ENCODE assay signal across 7 mouse cellular contexts in genomic region chrX:75757966-75758365, GRCm38 (mm10).
A peak's percentile ranks its signal among the peaks of the same experiment; 100 is the strongest.
DNase-seq lines count a peak whose midpoint lies in the region; ATAC-seq and TF ChIP-seq lines count a peak whose summit lies in the region.
"Not testable (repeated sequence)": the region's sequence is repeated elsewhere in the genome, so short reads cannot be mapped to it uniquely, and the experiment has no call there.

No protein-coding gene starts in this region.

- H3K36me3 ChIP-seq in embryonic facial prominence, embryonic 10.5 days (replicated peaks), result peaks cover 10% of the 10 kb centered on the region
- H3K36me3 ChIP-seq in midbrain, postnatal 0 days (ENCODE audit: insufficient read depth, low read length), result not testable (repeated sequence)

- H3K9me3 ChIP-seq in embryonic facial prominence, embryonic 10.5 days; midbrain, postnatal 0 days (ENCODE audit: low read length): not testable (repeated sequence)

- not testable (repeated sequence) for H3K27ac ChIP-seq in embryonic facial prominence, embryonic 10.5 days (replicated peaks); midbrain, postnatal 0 days (ENCODE audit: low read depth, low read length)

- H3K27me3 ChIP-seq in embryonic facial prominence, embryonic 10.5 days (replicated peaks; ENCODE audit: low read depth, poor library complexity, severe bottlenecking); midbrain, postnatal 0 days (ENCODE audit: insufficient read depth, low read length): not testable (repeated sequence)

- H3K9ac ChIP-seq in midbrain, postnatal 0 days (replicated peaks; ENCODE audit: low read length, poor library complexity, severe bottlenecking), result not testable (repeated sequence)

- DNase-seq in ZHBTc4 (ENCODE audit: low read depth, low spot score) (peak; percentile 54), liver (peak; percentile 24)
- DNase-seq in embryonic facial prominence, embryonic 10.5 days (ENCODE audit: low spot score), result peak; percentile 14
- peak; percentile 61 for DNase-seq in heart, postnatal 25 days (ENCODE audit: low spot score)
- peak; percentile 81 for DNase-seq in kidney, adult 11 months
- DNase-seq in midbrain, postnatal 0 days (ENCODE audit: low spot score), result peak; percentile 36
- peak; percentile 58 for DNase-seq in right cerebral cortex, postnatal 14 days

- H3K4me3 ChIP-seq in embryonic facial prominence, embryonic 10.5 days; midbrain, postnatal 0 days (ENCODE audit: low read depth, low read length): not testable (repeated sequence)

- not testable (repeated sequence) for H3K4me2 ChIP-seq in midbrain, postnatal 0 days (ENCODE audit: low read depth, low read length, poor library complexity, severe bottlenecking)

- intact Hi-C loops in heart, postnatal 25 days (cut with DNase I), result not testable (repeated sequence)

- not testable (repeated sequence) for ATAC-seq in midbrain, postnatal 0 days (ENCODE audit: low FRiP score)

- H3K4me1 ChIP-seq in embryonic facial prominence, embryonic 10.5 days; midbrain, postnatal 0 days (ENCODE audit: insufficient read depth, low read length): not testable (repeated sequence)

- WGBS in embryonic facial prominence, embryonic 10.5 days, result 79% methylated on average over 14 of the region's 14 CpGs
- 70% methylated on average over 14 of the region's 14 CpGs for WGBS in midbrain, postnatal 0 days

- peak; percentile 22; the same call in 1 of the 2 replicates for TF ChIP-seq CTCF in midbrain, postnatal 0 days (IDR thresholded peaks at IDR 0.05)

Comparison
In these comparisons a context has a peak if more than half of its experiments do, and no peak if none do; other contexts are left out.
1. DNase-seq: peak in every context shown above with its lines; median percentile 81 in kidney, adult 11 months; 61 in heart, postnatal 25 days; 58 in right cerebral cortex, postnatal 14 days; 54 in ZHBTc4; 36 in midbrain, postnatal 0 days; 24 in liver; 14 in embryonic facial prominence, embryonic 10.5 days.